Mouse (Mus musculus) stomach, postnatal 0 days (tissue): ENCODE data around the gene Gm10382.

ENCODE experiments used
- CTCF ChIP-seq: IDR thresholded peaks from 2 replicates; pipeline ENCODE4 v1.5.1; 2016; ENCODE audit warnings: antibody characterized with exemption, low read depth, mild to moderate bottlenecking, moderate library complexity
- EP300 ChIP-seq: optimal IDR thresholded peaks from 2 replicates; pipeline ENCODE3; 2016; ENCODE audit warnings: antibody characterized with exemption

DNA sequence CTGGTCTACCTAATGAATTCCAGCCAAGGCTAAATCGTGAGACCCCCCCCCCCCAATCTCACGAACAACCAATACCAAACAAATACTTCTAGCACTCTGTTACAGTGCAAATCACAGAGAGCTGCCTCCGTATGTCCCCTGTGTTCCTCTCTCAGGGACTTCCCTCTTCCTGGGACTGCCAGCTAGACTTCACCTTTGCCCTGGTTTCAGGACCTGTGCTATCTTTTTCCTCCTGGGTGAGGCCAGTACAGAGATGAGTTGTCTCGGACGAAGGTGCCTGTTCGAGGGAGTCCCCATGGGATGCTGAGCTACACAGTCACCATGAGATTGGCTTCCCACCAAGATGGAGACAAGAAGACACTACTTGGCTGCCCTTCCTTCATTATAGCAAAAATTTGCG is 41.1 kb upstream of the Gm10382 start:
- TF ChIP-seq CTCF (no peak), EP300 (no peak)
